Mouse (Mus musculus) embryonic facial prominence, embryonic 14.5 days (tissue): ENCODE measurements at regions not wholly inside any gene's neighbourhood (a gene's known extent, or its start where the extent isn't known, plus 50 kb on each side); places are given as distances from the start of the nearest gene placed in this dataset.

Experiments
- ATAC-seq: fragments of 200-750 bp; cut with Nextera tagmentation; 2 replicates; pipeline ENCODE4 v1.8.0; 2017; ENCODE audit warnings: low read depth, moderate number of reproducible peaks, moderate TSS enrichment
- DNase-seq: peaks from one replicate; pipeline ENCODE4 v3.0.0-alpha.2; 2015; ENCODE audit warnings: low spot score
- H3K27ac ChIP-seq: fragments of 300-500 bp; sonication (generic); replicated peaks from 2 replicates; pipeline ENCODE4 v1.5.1; 2014; ENCODE audit warnings: low read depth, mild to moderate bottlenecking, low read length, moderate library complexity
- H3K27me3 ChIP-seq: fragments of 300-500 bp; sonication (generic); replicated peaks from 2 replicates; pipeline ENCODE4 v1.6.1; 2014; ENCODE audit warnings: low read length; ENCODE audit not compliant: control insufficient read depth, insufficient read depth
- H3K36me3 ChIP-seq: fragments of 300-500 bp; sonication (generic); 2 replicates; pipeline ENCODE4 v1.6.1; 2014; ENCODE audit warnings: low read length, mixed read lengths; ENCODE audit not compliant: control insufficient read depth, insufficient read depth
- H3K4me1 ChIP-seq: fragments of 300-500 bp; sonication (generic); 2 replicates; pipeline ENCODE4 v1.6.1; 2014; ENCODE audit warnings: antibody characterized with exemption, low read length; ENCODE audit not compliant: control insufficient read depth, insufficient read depth
- H3K4me2 ChIP-seq: fragments of 300-500 bp; sonication (generic); 2 replicates; pipeline ENCODE4 v1.6.1; 2014; ENCODE audit warnings: low read depth, mild to moderate bottlenecking, low read length, moderate library complexity, mixed read lengths
- H3K4me3 ChIP-seq: fragments of 300-500 bp; sonication (generic); 2 replicates; pipeline ENCODE4 v1.5.1; 2014; ENCODE audit warnings: low read depth, mild to moderate bottlenecking, low read length
- H3K9ac ChIP-seq: fragments of 300-500 bp; sonication (generic); 2 replicates; pipeline ENCODE4 v1.6.1; 2014; ENCODE audit warnings: low read depth, mild to moderate bottlenecking, low read length, moderate library complexity, mixed read lengths
- H3K9me3 ChIP-seq: fragments of 300-500 bp; sonication (generic); 2 replicates; pipeline ENCODE4 v1.6.1; 2016; ENCODE audit warnings: low read length; ENCODE audit not compliant: control insufficient read depth
- WGBS: fragments of 180-500 bp; shearing (Covaris S2); extraction: QIAGEN DNeasy Blood & Tissue Kit; methylation state at CpG from one replicate; pipeline ENCODE4 v1.1.7; 2014; 5-methylcytosine and 5-hydroxymethylcytosine counted together

DNA sequence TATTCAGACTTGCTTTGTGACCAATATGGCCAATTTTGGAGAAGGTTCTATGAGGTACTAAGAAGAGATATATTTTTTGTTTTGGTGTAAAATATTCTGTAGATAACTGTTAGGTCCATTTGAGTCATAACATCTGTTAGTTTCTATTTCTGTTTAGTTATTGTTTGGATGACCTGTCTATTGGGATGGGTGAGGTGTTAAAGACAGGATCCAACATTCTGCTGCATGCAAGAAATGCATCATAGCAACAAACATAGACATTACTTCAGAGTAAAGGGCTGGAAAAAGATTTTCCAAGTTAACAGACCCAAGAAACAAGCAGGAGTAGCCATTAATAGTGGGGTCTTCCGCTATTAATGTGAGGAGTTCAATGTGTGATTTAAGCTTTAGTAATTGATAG, 165.0 kb downstream of the Cth start:
- H3K27ac ChIP-seq: no peak overlapping the region
- 92% methylated on average over 1 of the region's 1 CpGs for WGBS

DNA sequence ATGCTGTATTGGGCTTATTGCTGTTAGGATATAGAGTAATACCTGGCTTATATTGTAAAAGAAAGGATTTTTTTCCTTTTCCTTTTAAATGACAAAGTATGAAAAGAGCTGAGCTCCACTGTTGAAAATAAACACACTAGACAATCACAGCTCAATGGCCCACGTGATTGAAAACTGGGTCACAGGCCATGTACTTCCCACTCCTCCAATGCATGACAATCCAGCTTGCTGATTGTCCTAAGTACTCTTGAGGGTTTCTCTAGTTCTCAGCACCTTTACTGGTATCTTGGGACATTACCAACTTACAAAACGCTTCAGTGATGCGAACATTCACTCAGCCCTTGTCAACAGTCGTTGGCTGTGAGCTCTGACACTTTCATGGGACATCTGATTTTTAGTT, 170.1 kb downstream of the Cth start:
- 70% methylated on average over 4 of the region's 4 CpGs for WGBS
- no peak for ATAC-seq
- no peaks in the 10 kb centered on the region for H3K36me3 ChIP-seq

More for the DNA sequence above, 165.0 kb downstream of the Cth start:
- ATAC-seq: no peak
- Histone ChIP-seq H3K36me3 (no peaks in the 10 kb centered on the region), H3K4me1 (no peaks in the 10 kb centered on the region), H3K4me3 (no peak overlapping the region), H3K9me3 (no peaks in the 10 kb centered on the region), H3K27me3 (no peaks in the 10 kb centered on the region), H3K9ac (no peak overlapping the region), H3K4me2 (no peak overlapping the region)
- no peak for DNase-seq

DNA sequence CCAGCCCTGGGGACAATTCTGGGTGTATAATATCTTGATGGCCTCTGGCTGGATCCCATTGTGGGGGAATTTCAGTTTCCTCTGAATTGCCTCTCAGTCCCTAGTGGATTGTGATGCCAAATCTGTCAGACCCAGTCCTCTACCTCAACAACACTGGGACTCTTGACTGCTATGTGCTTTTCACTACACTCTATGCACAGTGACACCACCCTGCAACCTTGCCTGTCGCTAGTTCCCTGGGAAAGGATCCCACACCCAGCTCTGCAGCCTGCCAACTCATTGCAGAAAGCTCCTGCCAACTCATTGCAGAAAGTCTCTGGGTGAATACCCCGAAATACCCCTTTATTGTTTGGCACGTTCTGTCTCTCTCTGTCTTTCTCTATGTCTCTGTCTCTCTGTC, 174.6 kb downstream of the Cth start:
- Histone ChIP-seq H3K4me3 (no peak overlapping the region), H3K27ac (no peak overlapping the region), H3K9ac (no peak overlapping the region), H3K9me3 (no peaks in the 10 kb centered on the region), H3K36me3 (no peaks in the 10 kb centered on the region), H3K4me1 (no peaks in the 10 kb centered on the region), H3K27me3 (no peaks in the 10 kb centered on the region), H3K4me2 (no peak overlapping the region)
- ATAC-seq (no peak), DNase-seq (no peak)
- WGBS: 87% methylated on average over 3 of the region's 3 CpGs

More for the DNA sequence above, 170.1 kb downstream of the Cth start:
- Histone ChIP-seq H3K4me2 (no peak overlapping the region), H3K27me3 (no peaks in the 10 kb centered on the region), H3K4me1 (no peaks in the 10 kb centered on the region), H3K9me3 (no peaks in the 10 kb centered on the region), H3K4me3 (no peak overlapping the region), H3K9ac (no peak overlapping the region), H3K27ac (no peak overlapping the region)
- no peak for DNase-seq

DNA sequence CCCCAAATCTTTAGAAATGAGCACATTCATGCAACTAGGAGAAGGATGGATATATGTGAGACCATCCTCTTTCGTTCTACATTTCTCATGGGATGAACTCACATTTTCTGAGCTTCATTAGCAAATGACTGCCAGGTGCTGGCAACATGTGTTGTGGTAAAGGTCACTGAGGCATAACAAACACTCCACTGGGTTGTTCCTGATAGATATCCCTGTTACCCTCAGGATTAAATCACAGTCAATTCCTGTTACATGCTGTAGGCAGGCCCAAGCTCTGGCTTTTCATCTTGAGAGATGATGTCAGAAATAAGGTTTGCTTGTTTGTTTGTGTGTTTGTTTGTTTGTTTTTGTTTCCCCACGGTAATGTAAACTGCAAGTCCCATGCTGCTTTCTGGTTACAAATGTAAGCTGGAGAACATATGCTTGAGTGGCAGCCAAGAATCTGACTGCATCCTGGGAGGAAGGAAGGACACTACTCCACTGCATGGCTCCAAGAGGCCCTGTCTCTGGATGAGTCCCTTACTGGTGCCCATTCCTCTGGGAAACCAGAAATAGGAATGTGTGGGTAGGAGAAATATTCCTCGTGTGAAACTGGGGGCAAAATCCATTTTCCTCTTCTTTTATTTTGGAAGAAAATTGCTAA, 176.4 kb downstream of the Cth start:
- peak; percentile 19 for DNase-seq
- no peak overlapping the region for H3K9ac ChIP-seq
- ATAC-seq: no peak
- H3K9me3 ChIP-seq: no peaks in the 10 kb centered on the region
- no peak overlapping the region for H3K4me2 ChIP-seq
- no peaks in the 10 kb centered on the region for H3K36me3 ChIP-seq
- H3K4me1 ChIP-seq: no peaks in the 10 kb centered on the region
- WGBS: 39% methylated on average over 3 of the region's 3 CpGs
- H3K4me3 ChIP-seq: no peak overlapping the region
- H3K27ac ChIP-seq: no peak overlapping the region
- H3K27me3 ChIP-seq: no peaks in the 10 kb centered on the region

DNA sequence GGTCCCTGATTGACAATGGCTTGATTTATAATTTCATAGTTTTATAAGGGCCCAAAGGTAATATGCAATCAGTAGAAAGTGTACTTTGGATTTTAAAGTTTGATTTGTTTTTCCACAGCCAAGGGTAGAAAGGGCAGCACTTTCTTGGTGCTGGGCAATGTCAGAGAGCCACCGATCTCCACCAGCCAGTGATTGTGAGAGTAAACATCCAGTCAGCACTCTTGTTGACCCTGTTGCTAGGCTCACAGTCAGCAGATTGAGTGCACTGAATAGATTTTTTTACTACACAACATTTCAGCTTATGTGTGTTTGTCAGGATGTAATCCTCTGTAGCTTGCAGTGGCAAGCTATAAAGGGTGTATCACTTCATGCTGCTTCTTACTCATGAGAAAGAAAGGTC, 176.3 kb downstream of the Ptger3 start:
- no peaks in the 10 kb centered on the region for H3K4me1 ChIP-seq
- H3K9me3 ChIP-seq: no peaks in the 10 kb centered on the region
- no peak overlapping the region for H3K4me2 ChIP-seq
- H3K4me3 ChIP-seq: no peak overlapping the region
- no peak for DNase-seq
- no peak overlapping the region for H3K27ac ChIP-seq
- no peak for ATAC-seq
- WGBS: 88% methylated on average over 1 of the region's 1 CpGs
- no peaks in the 10 kb centered on the region for H3K27me3 ChIP-seq
- H3K36me3 ChIP-seq: no peaks in the 10 kb centered on the region
- no peak overlapping the region for H3K9ac ChIP-seq

DNA sequence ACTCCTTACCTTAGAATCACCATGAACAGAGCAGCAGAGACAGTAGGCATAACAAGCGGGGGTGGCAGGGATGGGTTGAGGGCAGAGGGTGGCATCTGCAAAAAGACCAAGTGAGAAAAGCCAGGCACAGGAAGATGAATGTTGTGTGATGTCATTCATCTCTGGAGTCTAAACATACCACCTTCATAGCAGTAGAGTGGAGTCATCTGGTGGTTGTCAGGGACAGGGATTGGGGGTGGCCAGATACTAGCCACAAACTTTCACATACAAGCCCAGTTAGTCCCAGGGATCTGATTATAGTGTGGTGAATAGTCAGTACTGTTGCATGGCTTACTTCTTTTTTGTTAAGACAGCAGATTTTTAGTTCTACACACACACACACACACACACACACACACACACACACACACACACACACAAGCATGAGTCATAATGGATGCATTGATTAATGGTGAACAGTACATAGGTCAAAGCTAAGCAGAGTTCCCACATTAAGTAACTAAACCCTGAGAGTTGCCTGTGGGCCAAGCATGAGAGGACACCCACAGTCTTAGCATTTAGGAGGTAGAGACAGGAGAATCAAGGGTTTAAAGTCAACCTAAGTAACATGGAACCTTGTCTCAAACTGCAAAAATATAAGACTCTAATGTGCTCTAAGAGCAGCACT, 173.1 kb downstream of the Ptger3 start:
- no peak overlapping the region for H3K4me3 ChIP-seq
- no peaks in the 10 kb centered on the region for H3K9me3 ChIP-seq
- no peak overlapping the region for H3K27ac ChIP-seq
- no peak for ATAC-seq
- H3K27me3 ChIP-seq: no peaks in the 10 kb centered on the region
- WGBS: 95% methylated on average over 1 of the region's 1 CpGs
- DNase-seq: no peak
- no peaks in the 10 kb centered on the region for H3K36me3 ChIP-seq
- no peak overlapping the region for H3K9ac ChIP-seq
- no peak overlapping the region for H3K4me2 ChIP-seq
- no peaks in the 10 kb centered on the region for H3K4me1 ChIP-seq

DNA sequence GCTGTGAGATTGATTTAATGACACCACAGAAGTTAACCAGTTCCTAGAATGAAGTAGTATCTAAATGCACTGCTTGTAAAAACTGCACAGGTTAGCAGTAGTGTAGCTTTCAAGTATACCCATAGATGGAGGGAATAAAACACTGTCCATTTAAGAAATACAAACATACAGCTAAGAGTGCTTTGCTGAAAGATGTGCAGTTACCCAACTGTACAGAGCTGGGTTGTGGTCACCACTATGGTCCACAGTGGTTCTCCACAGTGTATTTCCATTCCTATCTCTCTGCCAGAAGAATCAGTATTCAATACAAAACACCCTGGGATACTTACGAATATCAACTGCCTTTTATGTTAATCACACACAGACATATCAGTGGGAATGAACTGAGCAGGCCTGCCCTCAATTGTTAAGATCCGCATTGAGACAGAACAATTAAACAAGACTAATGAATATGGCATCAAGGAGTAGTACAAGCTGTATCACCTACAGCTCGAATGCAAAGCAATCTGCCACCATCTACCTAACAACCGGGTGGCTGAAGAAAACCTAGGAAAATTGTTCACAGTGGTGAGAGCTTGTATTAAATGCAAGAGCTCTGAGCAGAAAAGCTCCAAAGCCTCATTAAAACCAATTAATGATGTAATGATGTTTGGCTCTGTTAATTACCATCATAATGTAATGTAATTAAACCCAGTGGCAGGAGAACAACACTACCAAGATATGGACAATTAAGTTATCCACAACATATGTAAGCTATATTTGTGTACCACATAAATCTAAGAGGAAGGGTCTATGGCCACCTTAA, 165.6 kb downstream of the Ptger3 start:
- WGBS: 69% methylated on average over 4 of the region's 4 CpGs
- H3K9ac ChIP-seq: no peak overlapping the region
- no peaks in the 10 kb centered on the region for H3K4me1 ChIP-seq
- no peaks in the 10 kb centered on the region for H3K9me3 ChIP-seq
- DNase-seq (no peak), ATAC-seq (no peak)
- H3K36me3 ChIP-seq: no peaks in the 10 kb centered on the region
- no peak overlapping the region for H3K4me2 ChIP-seq
- H3K27me3 ChIP-seq: no peaks in the 10 kb centered on the region
- no peak overlapping the region for H3K4me3 ChIP-seq
- no peak overlapping the region for H3K27ac ChIP-seq

DNA sequence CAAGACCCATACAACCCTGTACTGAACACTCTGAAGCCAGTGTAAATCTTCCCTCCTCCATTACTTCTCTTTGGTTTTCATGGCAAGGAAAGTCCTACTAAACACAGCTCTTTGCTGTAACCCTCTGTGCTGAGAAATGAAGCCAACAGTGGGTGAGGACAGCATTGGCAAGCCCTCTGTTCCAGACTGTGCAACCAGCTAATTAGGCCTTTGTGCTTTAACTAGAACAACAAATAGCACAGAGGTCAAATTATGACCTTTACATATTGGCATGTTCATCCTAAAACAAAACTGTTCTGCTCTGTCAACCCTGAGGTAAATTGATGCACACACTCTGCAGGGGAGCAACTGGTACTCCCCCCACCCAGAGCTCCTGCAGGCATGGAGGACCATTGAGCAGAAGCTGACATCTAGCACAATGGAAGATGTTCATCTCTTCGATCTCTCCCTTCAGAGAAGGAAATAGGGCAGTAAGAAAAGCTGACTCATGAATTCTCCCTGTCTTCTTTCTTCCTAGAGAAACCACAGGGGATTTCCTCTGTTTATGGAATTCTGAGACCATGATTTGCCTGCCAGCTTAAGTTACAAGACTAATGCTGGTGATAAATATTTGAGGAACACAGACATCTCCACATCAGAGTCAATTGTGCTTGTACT, 163.1 kb downstream of the Ptger3 start:
- Histone ChIP-seq H3K36me3 (no peaks in the 10 kb centered on the region), H3K4me2 (no peak overlapping the region), H3K27me3 (no peaks in the 10 kb centered on the region), H3K9ac (no peak overlapping the region), H3K4me1 (no peaks in the 10 kb centered on the region), H3K9me3 (no peaks in the 10 kb centered on the region), H3K27ac (no peak overlapping the region), H3K4me3 (no peak overlapping the region)
- 20% methylated on average over 1 of the region's 1 CpGs for WGBS
- DNase-seq: peak; percentile 12
- ATAC-seq: no peak
